Mouse (Mus musculus) kidney, embryonic 14.5 days (tissue): ENCODE results near the gene Mab21l3. TPM values are rescaled to one million over a fixed set of nuclear protein-coding genes. Genes with fewer than 3 reads are reported as not detected.
A peak's percentile ranks its signal among the peaks of the same experiment; 100 is the strongest.
"Not testable (repeated sequence)": the region's sequence is repeated elsewhere in the genome, so short reads cannot be mapped to it uniquely, and the experiment has no call there.

Source experiments
- ATAC-seq: fragments of 200-750 bp; cut with Nextera tagmentation; 2 replicates; pipeline ENCODE4 v1.8.0; 2017; ENCODE audit warnings: moderate number of reproducible peaks, mild to moderate bottlenecking, moderate TSS enrichment, moderate library complexity; ENCODE audit not compliant: low FRiP score, low TSS enrichment
- H3K27ac ChIP-seq: fragments of 300-500 bp; sonication (generic); 2 replicates; pipeline ENCODE4 v1.5.1; 2014; ENCODE audit warnings: low read depth, mild to moderate bottlenecking, low read length, moderate library complexity, mixed read lengths
- H3K27me3 ChIP-seq: fragments of 300-500 bp; sonication (generic); 2 replicates; pipeline ENCODE4 v1.6.1; 2014; ENCODE audit warnings: mild to moderate bottlenecking, low read length; ENCODE audit not compliant: control insufficient read depth, insufficient read depth
- H3K36me3 ChIP-seq: fragments of 300-500 bp; sonication (generic); 2 replicates; pipeline ENCODE4 v1.6.1; 2014; ENCODE audit warnings: low read length, mixed read lengths; ENCODE audit not compliant: control insufficient read depth, insufficient read depth
- H3K4me1 ChIP-seq: fragments of 300-500 bp; sonication (generic); 2 replicates; pipeline ENCODE4 v1.6.1; 2014; ENCODE audit warnings: low read length, mixed read lengths; ENCODE audit not compliant: control insufficient read depth, insufficient read depth
- H3K4me2 ChIP-seq: fragments of 300-500 bp; sonication (generic); replicated peaks from 2 replicates; pipeline ENCODE4 v1.6.1; 2014; ENCODE audit warnings: low read depth, mild to moderate bottlenecking, low read length
- H3K4me3 ChIP-seq: fragments of 300-500 bp; sonication (generic); 2 replicates; pipeline ENCODE4 v1.5.1; 2014; ENCODE audit warnings: mild to moderate bottlenecking, low read length
- H3K9ac ChIP-seq: fragments of 300-500 bp; sonication (generic); 2 replicates; pipeline ENCODE4 v1.6.1; 2014; ENCODE audit warnings: low read depth, mild to moderate bottlenecking, low read length, moderate library complexity
- H3K9me3 ChIP-seq: fragments of 300-500 bp; sonication (generic); 2 replicates; pipeline ENCODE4 v1.6.1; 2016; ENCODE audit warnings: low read length; ENCODE audit not compliant: control insufficient read depth
- WGBS: fragments of 180-500 bp; shearing (Covaris S2); extraction: QIAGEN DNeasy Blood & Tissue Kit; methylation state at CpG from one replicate; pipeline ENCODE4 v1.1.7; 2014; 5-methylcytosine and 5-hydroxymethylcytosine counted together
- polyA plus RNA-seq: library from polyadenylated mRNA; unstranded; fragments of >200 nt; fragmentation: Nextera tagmentation; extraction: Ambion mirVana; gene quantifications from 2 replicates; pipeline ENCODE4 v1.2.1, GENCODE M21; 2014

Mab21l3 gene
- polyA plus RNA-seq, 1 experiment from 2014 or later, result 0.41 TPM

DNA sequence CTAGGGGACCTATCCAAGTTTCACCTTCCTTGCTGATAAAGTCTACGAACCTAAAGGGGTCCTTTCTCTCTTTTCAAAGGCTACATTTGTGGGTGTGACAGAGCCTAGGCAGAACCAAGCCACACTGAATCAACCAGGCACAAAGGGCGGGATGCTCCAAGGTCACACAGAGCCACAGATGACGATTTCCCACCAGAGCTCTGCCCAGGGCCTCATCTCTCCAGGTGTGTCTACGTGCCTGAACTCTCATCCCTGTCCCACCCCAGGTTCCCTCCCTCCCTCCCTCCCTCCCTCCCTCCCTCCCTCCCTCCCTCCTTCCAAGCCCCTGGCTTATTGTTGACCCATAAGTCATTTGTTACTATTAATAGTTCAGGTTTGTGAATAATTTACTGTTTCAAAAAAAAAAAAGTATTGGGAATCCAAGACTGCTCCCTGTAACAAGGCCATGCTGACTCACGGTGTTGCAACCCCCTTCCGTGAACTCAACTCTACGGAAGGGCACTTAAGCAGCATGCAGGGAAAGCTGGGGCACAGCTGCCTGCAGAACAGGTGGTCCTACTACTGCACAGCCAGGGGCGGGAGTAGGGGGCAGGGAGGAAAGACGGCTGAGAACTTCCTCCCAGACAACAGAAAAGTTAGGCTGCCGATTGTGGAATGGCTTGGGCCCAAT lies 17.4 kb downstream of the Mab21l3 start:
- WGBS, result 30% methylated on average over 10 of the region's 10 CpGs
- Histone ChIP-seq H3K4me2 (no peak overlapping the region), H3K36me3 (no peaks in the 10 kb centered on the region), H3K27ac (peak overlapping the region; percentile 57), H3K9me3 (no peaks in the 10 kb centered on the region), H3K9ac (no peak overlapping the region), H3K4me3 (no peak overlapping the region), H3K4me1 (0 out of 2 replicates have a peak, but pooled peaks cover 2% of the 10 kb centered on the region), H3K27me3 (no peaks in the 10 kb centered on the region)
- no peak for ATAC-seq

DNA sequence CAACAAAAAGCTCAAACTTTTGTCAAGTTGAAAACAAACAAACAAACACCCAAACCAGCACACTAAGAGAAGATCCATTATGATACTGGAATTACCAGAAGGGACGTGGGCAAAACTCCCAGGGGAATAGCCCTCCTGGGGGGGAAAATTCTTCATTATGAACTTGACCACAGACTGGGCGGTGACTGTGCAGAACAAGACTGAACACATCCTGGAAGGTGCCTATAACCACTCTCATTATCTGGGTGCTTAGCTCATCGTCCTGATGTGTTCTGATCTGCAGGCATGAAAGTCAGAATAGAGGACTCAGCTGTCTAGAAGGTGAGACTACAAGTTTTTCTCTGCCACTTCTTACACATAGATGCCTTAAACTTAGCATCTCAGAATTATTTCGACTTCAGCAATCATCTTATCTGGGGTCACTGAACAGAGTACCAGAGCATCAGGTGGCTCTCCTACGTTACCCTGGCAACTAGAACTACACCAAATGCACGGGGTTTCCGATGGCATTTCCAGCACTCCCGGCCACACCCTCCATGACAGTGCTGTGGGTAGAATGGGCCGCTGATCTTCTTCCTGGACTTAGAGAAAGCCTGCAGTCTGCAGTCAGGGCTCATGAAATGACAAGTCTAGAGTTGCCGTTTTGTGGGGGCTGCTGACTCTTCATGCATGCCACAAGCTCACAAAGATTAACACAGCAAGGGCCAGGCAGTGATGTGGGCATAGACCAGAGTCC lies 18.7 kb downstream of the Mab21l3 start:
- Histone ChIP-seq H3K4me2 (no peak overlapping the region), H3K9me3 (no peaks in the 10 kb centered on the region), H3K27me3 (no peaks in the 10 kb centered on the region), H3K9ac (no peak overlapping the region), H3K4me1 (0 out of 2 replicates have a peak, but pooled peaks cover 2% of the 10 kb centered on the region), H3K36me3 (no peaks in the 10 kb centered on the region), H3K4me3 (no peak overlapping the region), H3K27ac (no peak overlapping the region)
- WGBS, result 66% methylated on average over 10 of the region's 10 CpGs
- no peak; the same call in 1 of the 2 replicates for ATAC-seq

DNA sequence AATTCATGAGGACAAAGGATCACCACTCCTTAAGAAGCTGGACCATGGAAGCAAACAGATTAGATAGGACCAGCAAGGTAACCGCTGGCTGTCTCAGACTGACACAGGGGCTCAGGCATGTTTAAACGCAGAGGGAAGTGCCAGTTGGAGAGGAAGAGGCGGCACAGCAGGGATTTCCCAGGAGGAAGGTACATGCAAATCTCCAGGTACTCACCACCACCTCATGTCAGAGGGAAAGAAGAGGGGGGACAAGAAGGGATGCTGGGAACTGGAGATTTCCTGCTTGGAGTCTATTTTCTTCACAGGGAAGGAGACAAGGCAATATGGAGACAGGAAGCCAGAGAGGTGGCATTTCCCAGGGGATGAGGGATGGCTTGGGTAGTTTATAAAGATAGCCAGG lies 20.2 kb downstream of the Mab21l3 start:
- Histone ChIP-seq H3K9ac (no peak overlapping the region), H3K36me3 (no peaks in the 10 kb centered on the region), H3K4me2 (no peak overlapping the region), H3K27ac (no peak overlapping the region), H3K4me3 (no peak overlapping the region), H3K27me3 (no peaks in the 10 kb centered on the region), H3K4me1 (0 out of 2 replicates have a peak, but pooled peaks cover 2% of the 10 kb centered on the region), H3K9me3 (no peaks in the 10 kb centered on the region)
- 50% methylated on average over 3 of the region's 3 CpGs for WGBS
- ATAC-seq, result no peak

DNA sequence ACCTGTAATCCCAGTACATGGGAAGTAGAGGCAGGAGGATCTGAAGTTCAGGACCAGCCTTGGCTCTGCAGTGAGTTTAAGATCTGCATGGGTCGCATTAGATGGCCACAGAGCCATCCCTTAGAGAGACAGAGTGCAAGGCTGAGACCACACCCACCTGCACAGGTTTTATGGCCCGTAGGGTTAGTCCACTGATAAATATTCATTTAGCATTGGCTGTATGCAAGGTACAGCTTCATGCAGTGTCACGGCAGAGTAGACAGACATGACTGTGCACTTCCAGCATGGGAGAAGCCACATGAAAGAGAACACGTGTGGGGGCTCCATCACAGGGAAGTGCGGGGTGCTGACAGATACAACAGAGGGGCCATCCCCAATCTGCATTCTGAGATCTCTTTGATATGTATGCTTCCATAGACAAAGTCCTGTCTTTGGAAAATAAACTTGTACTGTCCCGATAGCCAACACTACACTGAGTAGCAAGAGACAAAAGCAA lies 21.5 kb downstream of the Mab21l3 start:
- 75% methylated on average over 6 of the region's 6 CpGs for WGBS
- H3K4me1 ChIP-seq, result 0 out of 2 replicates have a peak, but pooled peaks cover 2% of the 10 kb centered on the region

DNA sequence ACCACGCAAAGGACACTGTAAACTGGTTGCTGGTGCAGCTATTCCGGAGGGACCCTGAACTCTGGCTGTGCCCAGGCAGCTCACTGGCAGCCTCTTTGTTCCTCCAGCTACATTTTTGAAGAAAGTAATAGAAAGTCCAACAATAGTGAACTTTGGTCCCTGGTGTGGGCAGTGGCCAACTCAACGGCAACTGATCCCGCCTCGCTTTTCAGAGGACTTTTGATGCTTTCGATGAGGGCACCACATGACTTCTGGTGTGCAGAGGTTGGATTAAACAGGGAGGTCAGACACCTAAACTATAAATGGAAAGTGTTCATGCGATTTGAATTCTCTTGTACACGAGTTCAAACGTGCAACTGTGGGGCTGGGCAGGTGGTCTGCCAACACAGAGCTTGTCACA lies 24.4 kb downstream of the Mab21l3 start:
- no peak overlapping the region for H3K4me2 ChIP-seq
- H3K27me3 ChIP-seq, result no peaks in the 10 kb centered on the region
- ATAC-seq, result no peak
- no peaks in the 10 kb centered on the region for H3K36me3 ChIP-seq
- no peaks in the 10 kb centered on the region for H3K4me1 ChIP-seq
- no peak overlapping the region for H3K9ac ChIP-seq
- no peak overlapping the region for H3K27ac ChIP-seq
- WGBS, result 92% methylated on average over 9 of the region's 9 CpGs
- no peak overlapping the region for H3K4me3 ChIP-seq
- no peaks in the 10 kb centered on the region for H3K9me3 ChIP-seq

More for the DNA sequence above, 21.5 kb downstream of the Mab21l3 start:
- Histone ChIP-seq H3K9me3 (no peaks in the 10 kb centered on the region), H3K27me3 (no peaks in the 10 kb centered on the region), H3K27ac (no peak overlapping the region), H3K4me2 (no peak overlapping the region), H3K36me3 (no peaks in the 10 kb centered on the region), H3K9ac (no peak overlapping the region), H3K4me3 (no peak overlapping the region)
- ATAC-seq, result no peak

DNA sequence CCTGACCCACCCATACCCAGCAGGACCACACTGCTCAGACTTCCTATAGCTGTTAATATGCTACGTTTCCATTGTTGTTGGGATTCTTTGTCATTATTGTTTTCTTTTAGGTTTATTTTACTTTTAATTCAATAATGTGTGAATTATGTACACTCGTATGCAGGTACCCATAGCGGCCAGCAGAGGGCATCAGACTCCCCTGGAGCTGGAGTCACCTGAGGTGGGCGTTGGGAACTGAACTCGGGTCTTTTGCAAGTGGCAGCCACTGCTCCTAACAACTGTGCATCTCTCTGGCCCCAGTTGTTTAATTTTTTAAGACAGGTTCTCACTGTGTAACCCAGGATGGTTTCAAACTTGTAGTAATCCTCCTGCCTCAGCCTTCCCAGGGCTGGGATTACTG lies 26.7 kb downstream of the Mab21l3 start:
- H3K27me3 ChIP-seq, result no peaks in the 10 kb centered on the region
- no peak overlapping the region for H3K4me3 ChIP-seq
- H3K9ac ChIP-seq, result no peak overlapping the region
- H3K36me3 ChIP-seq, result no peaks in the 10 kb centered on the region
- 78% methylated on average over 5 of the region's 5 CpGs for WGBS
- peaks cover 5% of the 10 kb centered on the region; the same call in 1 of the 2 replicates for H3K9me3 ChIP-seq
- ATAC-seq, result no peak
- H3K4me1 ChIP-seq, result no peaks in the 10 kb centered on the region
- H3K27ac ChIP-seq, result no peak overlapping the region
- H3K4me2 ChIP-seq, result no peak overlapping the region

DNA sequence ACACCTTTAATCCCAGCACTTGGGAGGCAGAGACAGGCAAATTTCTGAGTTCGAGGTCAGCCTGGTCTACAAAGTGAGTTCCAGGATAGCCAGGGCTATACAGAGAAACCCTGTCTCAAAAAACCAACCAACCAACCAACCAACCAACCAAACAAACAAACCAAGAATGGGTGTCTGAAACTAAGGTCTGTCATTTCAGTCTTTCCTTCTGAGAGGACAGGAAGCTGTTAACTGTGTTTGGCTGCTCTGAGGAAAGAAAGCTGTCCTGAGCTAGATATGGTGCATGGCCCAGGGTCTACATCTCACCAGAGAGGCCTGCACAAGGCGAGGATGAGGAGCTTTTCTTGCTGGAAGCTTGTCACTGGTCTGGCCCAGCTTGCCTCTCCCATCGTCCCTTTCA lies 28.1 kb downstream of the Mab21l3 start:
- not testable (repeated sequence) for H3K4me3 ChIP-seq, H3K27ac ChIP-seq, H3K4me2 ChIP-seq, H3K27me3 ChIP-seq, H3K36me3 ChIP-seq, H3K9me3 ChIP-seq, ATAC-seq, H3K4me1 ChIP-seq, H3K9ac ChIP-seq
- 79% methylated on average over 3 of the region's 3 CpGs for WGBS

DNA sequence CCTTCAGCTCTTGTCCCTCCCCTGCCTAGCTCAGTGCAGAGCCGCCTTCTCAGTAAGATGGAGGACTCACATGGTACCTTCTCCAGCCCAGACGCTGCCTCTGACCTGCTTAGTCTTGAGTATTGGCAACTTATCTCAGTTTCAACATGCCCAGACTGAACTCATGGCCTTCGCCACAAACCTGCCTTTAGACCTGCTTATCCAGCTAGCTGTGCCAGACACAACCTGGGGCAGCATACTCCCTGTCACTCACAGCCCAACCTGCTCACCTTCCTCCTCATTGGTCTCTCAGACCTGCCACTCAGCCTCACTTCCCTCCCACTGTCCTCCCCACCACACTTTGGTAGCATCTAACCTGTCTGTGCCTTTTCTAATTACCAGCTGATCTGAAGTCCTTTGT lies 32.8 kb downstream of the Mab21l3 start:
- WGBS, result 90% methylated on average over 3 of the region's 3 CpGs
- Histone ChIP-seq H3K9me3 (peaks cover 5% of the 10 kb centered on the region; the same call in 1 of the 2 replicates), H3K27me3 (no peaks in the 10 kb centered on the region), H3K36me3 (no peaks in the 10 kb centered on the region), H3K4me2 (no peak overlapping the region), H3K27ac (no peak overlapping the region), H3K4me1 (no peaks in the 10 kb centered on the region), H3K4me3 (no peak overlapping the region), H3K9ac (no peak overlapping the region)
- ATAC-seq, result no peak

DNA sequence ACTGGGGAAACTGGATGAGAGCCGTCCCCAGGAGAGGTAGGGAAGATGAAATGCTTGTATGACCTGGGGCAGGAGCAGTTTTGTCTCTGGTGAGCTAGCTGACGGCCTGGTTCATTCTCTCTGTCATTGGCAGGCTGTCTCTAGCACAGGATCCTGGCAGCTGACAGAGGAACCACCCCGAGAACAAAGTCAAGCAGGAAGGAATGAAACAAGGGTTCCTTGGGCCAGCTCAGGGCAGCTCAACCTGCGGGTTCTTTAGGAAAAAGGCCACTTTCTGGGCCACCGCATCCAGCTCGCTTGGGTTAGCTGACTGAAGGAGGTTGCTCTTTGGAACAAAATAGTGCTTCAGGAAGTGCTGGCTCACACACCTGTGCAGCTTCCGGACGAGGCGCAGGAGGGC lies 34.0 kb downstream of the Mab21l3 start:
- no peak for ATAC-seq
- WGBS, result 69% methylated on average over 9 of the region's 9 CpGs
- H3K27ac ChIP-seq, result no peak overlapping the region
- H3K4me2 ChIP-seq, result no peak overlapping the region
- no peaks in the 10 kb centered on the region for H3K27me3 ChIP-seq
- H3K36me3 ChIP-seq, result no peaks in the 10 kb centered on the region
- peaks cover 5% of the 10 kb centered on the region; the same call in 1 of the 2 replicates for H3K9me3 ChIP-seq
- H3K4me3 ChIP-seq, result no peak overlapping the region
- no peaks in the 10 kb centered on the region for H3K4me1 ChIP-seq
- no peak overlapping the region for H3K9ac ChIP-seq
